Mouse (Mus musculus): ENCODE measurements around the gene Entpd2.
"Not testable (repeated sequence)": the region's sequence is repeated elsewhere in the genome, so short reads cannot be mapped to it uniquely, and the experiment has no call there.

- not testable (repeated sequence) for TF ChIP-seq POLR2A, CTCF (IDR thresholded peaks at IDR 0.05; ENCODE audit: insufficient read depth, low read depth, low read length)
Observed at GRCm38 (mm10) chr2:25413436-25413835, 17.8 kb downstream of the Entpd2 start.
